Comparison of ENCODE assay signal across 16 mouse cellular contexts in genomic region chr10:63158191-63158590, GRCm38 (mm10). TPM values are rescaled to one million over a fixed set of nuclear protein-coding genes. Genes with fewer than 3 reads are reported as not detected.
A peak's percentile ranks its signal among the peaks of the same experiment; 100 is the strongest.
DNase-seq lines count a peak whose midpoint lies in the region; ATAC-seq and TF ChIP-seq lines count a peak whose summit lies in the region.
"Had no signal": no experiment of that assay in that cellular context is flagged by ENCODE, and none has a peak within 500 bp of the region (broad histone marks: within the 10 kb centered on the region; RNA-seq: fewer than 3 reads in every experiment).

No protein-coding gene starts in this region.

- H3K36me3 ChIP-seq in heart, embryonic 15.5 days = peaks cover 1% of the 10 kb centered on the region; the same call in 1 of the 2 replicates
- H3K36me3 ChIP-seq in small intestine, adult 2 months (ENCODE audit: control insufficient read depth, insufficient read depth, low read length) = no peaks in the 10 kb centered on the region
- H3K36me3 ChIP-seq in forebrain, embryonic 11.5 days (ENCODE audit: control insufficient read depth, insufficient read depth, low read length) = no peaks in the 10 kb centered on the region
- H3K36me3 ChIP-seq: liver, embryonic 13.5 days had no signal

- no peak for TF ChIP-seq CTCF in small intestine, adult 2 months (IDR thresholded peaks at IDR 0.05; ENCODE audit: extremely low read depth, insufficient read length, insufficient replicate concordance, low read depth, low read length)

- TF ChIP-seq POLR2A in small intestine, adult 2 months (IDR thresholded peaks at IDR 0.05; ENCODE audit: low read depth, low read length) = no peak

- no peak overlapping the region for H3K9ac ChIP-seq in heart, embryonic 15.5 days
- H3K9ac ChIP-seq in forebrain, embryonic 11.5 days (ENCODE audit: low read length) = no peak overlapping the region
- H3K9ac ChIP-seq: liver, embryonic 13.5 days had no signal

- peak; percentile 59; the same call in 1 of the 2 replicates for ATAC-seq in heart, embryonic 15.5 days (replicated peaks; ENCODE audit: insufficient number of reproducible peaks, insufficient read depth, low FRiP score, low read depth)
- no peak for ATAC-seq in forebrain, embryonic 11.5 days (replicated peaks; ENCODE audit: low FRiP score)

- H3K27me3 ChIP-seq in heart, embryonic 15.5 days = no peaks in the 10 kb centered on the region
- H3K27me3 ChIP-seq in small intestine, adult 2 months (ENCODE audit: control insufficient read depth, insufficient read depth, low read length) = no peaks in the 10 kb centered on the region
- H3K27me3 ChIP-seq in forebrain, embryonic 11.5 days (ENCODE audit: control insufficient read depth, insufficient read depth, low read length) = no peaks in the 10 kb centered on the region
- H3K27me3 ChIP-seq: liver, embryonic 13.5 days had no signal

- WGBS in heart, embryonic 15.5 days = 33% methylated on average over 13 of the region's 13 CpGs
- WGBS in small intestine, adult 2 months = 31% methylated on average over 13 of the region's 13 CpGs
- 83% methylated on average over 13 of the region's 13 CpGs for WGBS in forebrain, embryonic 11.5 days

- no peaks in the 10 kb centered on the region for H3K9me3 ChIP-seq in heart, embryonic 15.5 days (replicated peaks)
- H3K9me3 ChIP-seq in forebrain, embryonic 11.5 days (ENCODE audit: control insufficient read depth, low read length) = no peaks in the 10 kb centered on the region
- H3K9me3 ChIP-seq: liver, embryonic 13.5 days had no signal

- intact Hi-C loops in gastrocnemius, postnatal 14 days (cut with DNase I; ENCODE audit: low total_unique reads) = loop anchor here (10.0 kb wide), 1 partner anchor 217 kb away; no protein-coding TSS in a partner anchor

- H3K4me1 ChIP-seq in heart, embryonic 15.5 days (replicated peaks) = peaks cover 31% of the 10 kb centered on the region
- H3K4me1 ChIP-seq in small intestine, adult 2 months (ENCODE audit: control insufficient read depth, insufficient read depth, insufficient read length, low read length) = peaks cover 17% of the 10 kb centered on the region; the same call in 1 of the 2 replicates
- H3K4me1 ChIP-seq in forebrain, embryonic 11.5 days (replicated peaks; ENCODE audit: control insufficient read depth, insufficient read depth, low read length) = no peaks in the 10 kb centered on the region

- H3K27ac ChIP-seq in heart, embryonic 15.5 days = peak overlapping the region; percentile 92
- H3K27ac ChIP-seq in small intestine, adult 2 months (ENCODE audit: insufficient read depth, low read depth, low read length) = peak overlapping the region; percentile 54; the same call in 1 of the 2 replicates
- H3K27ac ChIP-seq in forebrain, embryonic 11.5 days (ENCODE audit: low read depth, low read length) = no peak overlapping the region
- H3K27ac ChIP-seq: liver, embryonic 13.5 days; macrophage had no signal

- peak; percentile 24 for DNase-seq in gastrocnemius, postnatal 25 days
- DNase-seq in gastrocnemius, postnatal 14 days = no peak
- DNase-seq in adrenal gland, adult 2 months = peak; percentile 87
- no peak for DNase-seq in layer of hippocampus, postnatal 14 days (ENCODE audit: low spot score in 2 of 2)
- no peak for DNase-seq in forebrain, embryonic 11.5 days (ENCODE audit: low spot score)
- no peak for DNase-seq in retina, embryonic 14.5 days (ENCODE audit: low spot score)
- DNase-seq: cerebellum, adult 11 months; kidney, postnatal 4 days; liver, embryonic 13.5 days; right cerebral cortex, postnatal 25 days had no signal

- H3K4me3 ChIP-seq in heart, embryonic 15.5 days = no peak overlapping the region
- H3K4me3 ChIP-seq in small intestine, adult 2 months (ENCODE audit: low read depth, low read length) = no peak overlapping the region
- no peak overlapping the region for H3K4me3 ChIP-seq in forebrain, embryonic 11.5 days (ENCODE audit: low read depth, low read length)
- H3K4me3 ChIP-seq: liver, embryonic 13.5 days had no signal

- no peak overlapping the region for H3K4me2 ChIP-seq in heart, embryonic 15.5 days
- no peak overlapping the region for H3K4me2 ChIP-seq in forebrain, embryonic 11.5 days (ENCODE audit: low read depth, low read length, severe bottlenecking)
- H3K4me2 ChIP-seq: liver, embryonic 13.5 days had no signal

RNA-seq across cellular contexts. Expression of gene Mypn, which starts 45.6 kb away (rescaled TPM):
- total RNA-seq in gastrocnemius, postnatal 25 days (2021) = 100 to 1,000 TPM; 239 to 253 TPM
- total RNA-seq in gastrocnemius, postnatal 14 days (2021) = 100 to 1,000 TPM; 240 to 247 TPM
- 1 to 10 TPM in 1 of 2 experiments, under 1 TPM in 1; 0.31 to 1.1 TPM for total RNA-seq in adrenal gland, adult 2 months (2021)
- 0.02 and 0.07 TPM in 2 replicates for polyA plus RNA-seq in adrenal gland, adult 2 months (2012; rRNA removed)
- 8.7 and 9.9 TPM in 2 replicates for polyA plus RNA-seq in heart, embryonic 15.5 days (2015; fragmentation: Nextera tagmentation; extraction: Ambion mirVana)
- polyA plus RNA-seq in small intestine, adult 2 months (2012; rRNA removed) = 0.05 TPM in 2 replicates
- total RNA-seq in layer of hippocampus, postnatal 14 days (2021) = 1 to 10 TPM; 3.0 to 3.2 TPM
- not detected in 2 replicates for polyA plus RNA-seq in forebrain, embryonic 11.5 days (2014; fragmentation: Nextera tagmentation; extraction: Ambion mirVana)
- total RNA-seq: granulocyte monocyte progenitor cell, adult 5-6 weeks had no signal
- polyA plus RNA-seq: intestine, embryonic 14.5 days; macrophage had no signal

RNA-seq across cellular contexts. Expression of gene Atoh7, which starts 58.7 kb away (rescaled TPM):
- total RNA-seq in gastrocnemius, postnatal 25 days (2021) = not detected
- total RNA-seq in gastrocnemius, postnatal 14 days (2021) = 1 to 10 TPM in 1 of 2 experiments, under 1 TPM in 1; 0.41 to 1.1 TPM
- not detected for total RNA-seq in adrenal gland, adult 2 months (2021)
- polyA plus RNA-seq in adrenal gland, adult 2 months (2012; rRNA removed) = 0.10 TPM in 1 of 2 replicates, not detected in the other
- not detected in 2 replicates for polyA plus RNA-seq in heart, embryonic 15.5 days (2015; fragmentation: Nextera tagmentation; extraction: Ambion mirVana)
- polyA plus RNA-seq in small intestine, adult 2 months (2012; rRNA removed) = 0.08 TPM in 1 of 2 replicates, not detected in the other
- 1 to 10 TPM; 1.3 to 2.7 TPM for total RNA-seq in layer of hippocampus, postnatal 14 days (2021)
- polyA plus RNA-seq in forebrain, embryonic 11.5 days (2014; fragmentation: Nextera tagmentation; extraction: Ambion mirVana) = 1.1 TPM in 2 replicates
- total RNA-seq: adrenal gland, adult 18-20 months; granulocyte monocyte progenitor cell, adult 5-6 weeks had no signal
- polyA plus RNA-seq: liver, embryonic 13.5 days; macrophage had no signal

Comparison
In these comparisons a context has a peak if more than half of its experiments do, and no peak if none do; other contexts are left out.
1. DNase-seq: peak in gastrocnemius, postnatal 25 days (single experiment) and adrenal gland, adult 2 months (single experiment); none in gastrocnemius, postnatal 14 days (single experiment), layer of hippocampus, postnatal 14 days (0 of 2), forebrain, embryonic 11.5 days (single experiment) and retina, embryonic 14.5 days (single experiment).
2. RNA of gene Mypn, which starts 45.6 kb away (total RNA-seq): 239 to 253 TPM in gastrocnemius, postnatal 25 days and 240 to 247 TPM in gastrocnemius, postnatal 14 days; 3.0 to 3.2 TPM in layer of hippocampus, postnatal 14 days and 0.31 to 1.1 TPM in adrenal gland, adult 2 months; every median in the first group is over 10 times any median in the second.